Mouse (Mus musculus) lung, adult 2 months (tissue): ENCODE results near the gene Rpl26. TPM values are rescaled to one million over a fixed set of nuclear protein-coding genes. Genes with fewer than 3 reads are reported as not detected.
A peak's percentile ranks its signal among the peaks of the same experiment; 100 is the strongest.

ENCODE experiments used
- DNase-seq: peaks from one replicate; pipeline ENCODE4 v3.0.0; 2022
- H3K4me1 ChIP-seq: fragments of 200-500 bp; 2 replicates; pipeline ENCODE4 v1.6.1; 2011; ENCODE audit warnings: low read length; ENCODE audit not compliant: control insufficient read depth, insufficient read depth
- H3K4me3 ChIP-seq: fragments of 200-500 bp; replicated peaks from 2 replicates; pipeline ENCODE3; 2011; ENCODE audit warnings: low read depth, mild to moderate bottlenecking, control low read depth, low read length; ENCODE audit errors: extremely low read depth
- CTCF ChIP-seq: fragments of 200-500 bp; IDR thresholded peaks from 2 replicates; pipeline ENCODE4 v1.5.1; 2011; ENCODE audit warnings: mild to moderate bottlenecking, low read length, control low read depth; ENCODE audit not compliant: insufficient read depth
- POLR2A ChIP-seq: fragments of 200-500 bp; IDR thresholded peaks from 2 replicates; pipeline ENCODE4 v1.6.1; 2011; ENCODE audit warnings: low read depth, mild to moderate bottlenecking, control low read depth, low read length, borderline replicate concordance; ENCODE audit errors: extremely low read depth
- WGBS: fragments of 180-500 bp; shearing (Covaris S2); methylation state at CpG from one replicate; pipeline ENCODE4 v1.1.7; 2018; 5-methylcytosine and 5-hydroxymethylcytosine counted together
- polyA plus RNA-seq: library from polyadenylated mRNA; depleted of rRNA; stranded (reverse); fragments of >200 nt; gene quantifications from 2 replicates; pipeline ENCODE4 v1.2.3, GENCODE M21; 2012; rRNA removed

Gene Rpl26
- polyA plus RNA-seq, 1 experiment: 674 TPM

DNA sequence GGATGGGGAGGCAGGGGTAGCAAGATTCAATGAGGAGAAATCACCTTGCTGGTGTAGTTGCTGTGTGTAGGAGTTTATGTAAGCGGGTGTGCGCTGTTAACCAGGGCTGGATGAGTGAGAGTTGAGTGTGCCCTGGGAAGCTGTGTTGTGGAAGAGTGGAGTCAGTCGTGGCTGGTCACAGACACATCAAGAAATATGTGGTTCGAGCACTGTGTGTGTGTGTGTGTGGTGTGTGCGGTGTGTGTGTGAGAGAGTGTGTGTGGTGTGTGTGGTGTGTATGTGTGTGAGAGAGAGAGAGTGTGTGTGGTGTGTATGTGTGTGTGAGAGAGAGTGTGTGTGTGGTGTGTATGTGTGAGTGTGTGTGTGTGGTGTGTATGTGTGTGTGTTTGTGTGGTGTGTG is 54.1 kb downstream of the Rpl26 start:
- peak overlapping the region; percentile 50 for H3K4me3 ChIP-seq
- no peak for TF ChIP-seq POLR2A
- TF ChIP-seq CTCF: no peak
- WGBS: 44% methylated on average over 5 of the region's 5 CpGs

DNA sequence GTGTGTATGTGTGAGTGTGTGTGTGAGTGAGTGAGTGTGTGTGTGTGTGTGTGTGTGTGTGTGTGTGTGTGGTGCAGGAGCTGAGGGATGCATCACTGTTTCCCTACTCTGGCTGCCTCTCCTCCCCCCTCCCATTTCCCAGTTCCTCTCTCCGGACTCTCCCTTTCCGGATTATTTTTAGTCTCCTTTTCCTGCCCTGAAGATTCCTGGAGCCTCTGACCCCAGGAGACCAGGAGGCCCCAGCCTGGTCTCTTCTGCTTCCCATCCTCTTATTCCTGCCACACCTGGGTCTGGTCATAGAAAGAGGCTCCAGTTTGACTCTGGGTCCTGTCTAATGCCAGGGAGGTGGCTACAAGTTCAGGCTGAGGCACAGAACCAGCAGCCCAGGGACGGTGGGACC is 54.7 kb downstream of the Rpl26 start:
- WGBS: 23% methylated on average over 3 of the region's 3 CpGs
- peak overlapping the region; percentile 87 for H3K4me3 ChIP-seq
- H3K4me1 ChIP-seq: no peaks in the 10 kb centered on the region; the same call in 1 of the 2 replicates
- no peak for DNase-seq
- TF ChIP-seq POLR2A: no peak

More for the DNA sequence above, 54.1 kb downstream of the Rpl26 start:
- DNase-seq: no peak
- H3K4me1 ChIP-seq: no peaks in the 10 kb centered on the region; the same call in 1 of the 2 replicates

Other genes with a start within 250 kb of the Rpl26 start
- gene Myh10, start 210.0 kb upstream of the Rpl26 start, polyA plus RNA-seq: 103 and 123 TPM in 2 replicates
- gene Ndel1, start 29.7 kb upstream of the Rpl26 start, polyA plus RNA-seq: 74.3 and 75.3 TPM in 2 replicates
- 0.14 and 1.4 TPM in 2 replicates for gene Rnf222, start 13.0 kb upstream of the Rpl26 start, polyA plus RNA-seq
- 0.19 and 0.25 TPM in 2 replicates for gene Odf4, start 25.5 kb downstream of the Rpl26 start, polyA plus RNA-seq
- 359 and 419 TPM in 2 replicates for gene Arhgef15, start 55.9 kb downstream of the Rpl26 start, polyA plus RNA-seq
- gene Slc25a35, start 66.5 kb downstream of the Rpl26 start, polyA plus RNA-seq: 34.0 and 40.4 TPM in 2 replicates
- gene Rangrf, start 73.6 kb downstream of the Rpl26 start, polyA plus RNA-seq: 11.6 and 15.4 TPM in 2 replicates
- gene Pfas, start 106.9 kb downstream of the Rpl26 start, polyA plus RNA-seq: 10.0 and 11.3 TPM in 2 replicates
- gene Ctc1, start 114.3 kb downstream of the Rpl26 start, polyA plus RNA-seq: 23.7 and 30.1 TPM in 2 replicates
- gene Aurkb, start 144.1 kb downstream of the Rpl26 start, polyA plus RNA-seq: 3.2 and 6.8 TPM in 2 replicates
- gene Borcs6, start 158.1 kb downstream of the Rpl26 start, polyA plus RNA-seq: 21.0 and 22.8 TPM in 2 replicates
- gene Tmem107, start 169.2 kb downstream of the Rpl26 start, polyA plus RNA-seq: 69.8 and 75.7 TPM in 2 replicates
- gene Vamp2, start 186.9 kb downstream of the Rpl26 start, polyA plus RNA-seq: 120 and 129 TPM in 2 replicates
- gene Per1, start 193.6 kb downstream of the Rpl26 start, polyA plus RNA-seq: 36.8 and 78.5 TPM in 2 replicates
- 0.25 and 0.95 TPM in 2 replicates for gene Hes7, start 218.8 kb downstream of the Rpl26 start, polyA plus RNA-seq
- 1.1 and 1.2 TPM in 2 replicates for gene 9130213A22Rik, start 221.0 kb downstream of the Rpl26 start, polyA plus RNA-seq
- 2.6 and 23.9 TPM in 2 replicates for gene Aloxe3, start 224.3 kb downstream of the Rpl26 start, polyA plus RNA-seq